Mouse (Mus musculus): Measurements from ENCODE around the gene Cab39l.
"Not testable (repeated sequence)": the region's sequence is repeated elsewhere in the genome, so short reads cannot be mapped to it uniquely, and the experiment has no call there.

Gene Cab39l

DNA sequence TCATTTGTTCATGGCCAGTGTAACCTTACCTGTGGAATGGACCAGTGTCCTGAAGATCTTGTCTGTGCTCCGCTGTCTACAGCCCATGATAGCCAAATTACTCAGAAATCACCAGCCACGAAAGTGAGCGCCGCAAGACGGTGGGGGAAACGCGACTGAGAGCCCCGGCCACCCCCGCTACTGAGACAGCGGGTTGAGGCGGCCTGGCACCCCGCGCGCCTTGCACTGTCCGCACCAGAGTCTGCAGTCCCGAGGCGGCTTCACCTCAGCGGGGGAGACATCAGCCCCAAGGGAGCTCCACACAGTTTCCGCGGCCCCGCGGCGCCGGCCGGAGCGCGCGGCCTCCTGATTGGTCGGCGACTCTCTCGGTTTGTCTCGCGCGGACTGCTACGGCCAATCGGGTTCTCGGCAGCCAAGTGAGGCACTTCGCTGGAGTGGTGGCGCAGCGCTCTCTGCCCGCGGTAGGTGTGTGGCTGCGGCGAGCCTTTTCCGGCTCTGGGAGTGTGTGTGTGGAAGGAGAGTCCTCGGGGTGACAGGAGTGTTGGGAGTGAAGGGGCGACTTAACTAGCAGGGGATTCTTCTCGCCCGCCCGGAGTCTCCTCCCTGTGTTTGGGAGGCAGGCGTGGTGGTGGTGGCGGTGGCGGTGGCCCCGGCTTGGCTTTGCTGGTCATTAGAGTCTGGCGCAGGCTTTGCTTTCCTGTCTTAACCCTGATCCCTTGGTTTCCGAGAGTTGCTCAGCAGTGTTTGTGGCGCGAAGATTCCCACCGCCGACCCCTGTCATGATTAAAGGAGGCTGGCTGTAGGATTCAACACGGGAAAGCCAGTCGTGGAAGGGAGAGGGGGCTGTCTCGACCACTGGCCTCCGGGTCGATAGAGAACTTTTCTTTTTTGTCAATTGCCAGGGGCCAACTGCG lies at the start of gene Cab39l, which contains the start of gene Setdb2:
Gene Cab39l, plus strand, starts transcription at position 415 of the 914 bp plus-strand sequence.
Gene Setdb2, minus strand, starts transcription at position 327 of the 914 bp plus-strand sequence.
- DNase-seq (ENCODE audit: low read depth in 1 of 2, low spot score in 2 of 2) = peak; percentile 83 to 89

DNA sequence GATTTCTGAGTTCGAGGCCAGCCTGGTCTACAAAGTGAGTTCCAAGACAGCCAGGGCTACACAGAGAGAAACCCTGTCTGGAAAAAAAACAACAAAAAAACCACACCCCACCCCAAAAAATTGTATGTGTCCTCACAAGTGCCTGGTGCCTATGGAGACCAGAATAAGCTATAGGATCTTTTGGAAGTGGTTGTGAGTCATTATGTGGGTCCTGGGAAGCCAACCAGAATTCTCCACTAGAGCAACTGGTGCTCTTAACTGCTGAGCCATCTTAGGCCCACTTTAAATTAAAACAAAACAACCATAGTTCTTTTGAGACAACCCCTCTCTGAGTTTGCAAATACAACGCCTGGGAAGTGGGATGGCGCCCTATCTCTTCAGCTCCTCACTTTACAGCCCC lies 45.5 kb upstream of the Cab39l start, which contains the start of gene Phf11c:
Gene Phf11c, minus strand, starts transcription at position 101 of the 400 bp plus-strand sequence.
- DNase-seq (ENCODE audit: low read depth in 1 of 2, low spot score in 2 of 2) = no peak

DNA sequence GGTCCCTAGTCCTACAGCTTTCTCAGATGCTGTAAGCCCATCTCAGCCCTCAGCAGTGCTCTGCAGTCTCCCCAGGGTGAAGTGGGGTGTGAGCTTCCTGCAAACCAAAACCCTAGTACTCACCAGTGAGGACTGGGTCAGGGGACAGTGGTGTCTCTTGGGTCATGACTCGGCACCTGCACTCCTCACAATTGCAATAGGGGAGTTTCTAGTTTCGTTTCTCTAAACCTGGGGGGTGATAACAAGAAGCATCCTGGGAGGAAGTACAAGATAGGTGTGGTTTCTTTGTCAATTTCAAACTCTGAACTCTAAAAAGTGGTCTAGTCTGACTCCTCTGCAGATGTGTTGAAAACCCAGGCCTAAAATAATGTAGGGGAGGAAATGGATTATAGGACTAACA lies 43.8 kb upstream of the Cab39l start:
- DNase-seq (ENCODE audit: low read depth in 1 of 2, low spot score in 2 of 2) = peak; percentile 3 to 6

DNA sequence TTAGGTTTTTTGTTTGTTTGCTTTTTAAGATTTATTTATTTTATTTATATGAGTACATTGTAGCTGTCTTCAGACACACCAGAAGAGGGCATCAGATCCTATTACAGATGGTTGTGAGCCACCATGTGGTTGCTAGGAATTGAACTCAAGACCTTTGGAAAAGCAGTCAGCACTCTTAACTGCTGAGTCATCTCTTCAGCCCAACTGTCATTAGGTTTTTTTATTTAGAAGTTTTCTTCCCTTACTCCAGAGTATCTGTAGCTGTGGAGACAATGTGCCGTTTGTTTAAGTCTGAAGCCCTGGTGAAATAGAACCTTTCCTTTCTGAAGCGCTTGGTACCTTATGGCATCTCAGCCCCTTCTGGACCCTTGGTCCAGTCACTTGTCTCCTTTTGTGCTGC lies 25.8 kb upstream of the Cab39l start:
- not testable (repeated sequence) for DNase-seq (ENCODE audit: low read depth in 1 of 2, low spot score in 2 of 2)

DNA sequence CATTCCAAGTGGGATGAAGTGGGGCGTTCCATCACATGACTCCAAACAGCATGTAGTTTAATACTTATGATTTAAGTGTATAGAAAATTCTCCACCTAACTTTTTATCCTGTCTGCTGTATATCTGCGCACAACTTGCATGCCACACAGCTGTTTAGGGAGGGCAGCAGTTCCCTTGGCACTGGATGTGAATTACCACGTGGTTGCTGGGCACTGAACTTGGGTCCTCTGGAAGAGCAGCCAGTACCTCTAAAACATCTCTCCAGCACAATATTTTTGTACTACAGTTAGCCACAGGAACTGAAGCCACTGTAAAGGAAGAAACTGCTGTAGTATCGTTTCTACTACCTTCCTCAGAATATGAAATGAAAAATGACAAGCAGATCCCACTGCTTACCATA lies 22.6 kb upstream of the Cab39l start:
- no peak for DNase-seq (ENCODE audit: low read depth in 1 of 2, low spot score in 2 of 2)

DNA sequence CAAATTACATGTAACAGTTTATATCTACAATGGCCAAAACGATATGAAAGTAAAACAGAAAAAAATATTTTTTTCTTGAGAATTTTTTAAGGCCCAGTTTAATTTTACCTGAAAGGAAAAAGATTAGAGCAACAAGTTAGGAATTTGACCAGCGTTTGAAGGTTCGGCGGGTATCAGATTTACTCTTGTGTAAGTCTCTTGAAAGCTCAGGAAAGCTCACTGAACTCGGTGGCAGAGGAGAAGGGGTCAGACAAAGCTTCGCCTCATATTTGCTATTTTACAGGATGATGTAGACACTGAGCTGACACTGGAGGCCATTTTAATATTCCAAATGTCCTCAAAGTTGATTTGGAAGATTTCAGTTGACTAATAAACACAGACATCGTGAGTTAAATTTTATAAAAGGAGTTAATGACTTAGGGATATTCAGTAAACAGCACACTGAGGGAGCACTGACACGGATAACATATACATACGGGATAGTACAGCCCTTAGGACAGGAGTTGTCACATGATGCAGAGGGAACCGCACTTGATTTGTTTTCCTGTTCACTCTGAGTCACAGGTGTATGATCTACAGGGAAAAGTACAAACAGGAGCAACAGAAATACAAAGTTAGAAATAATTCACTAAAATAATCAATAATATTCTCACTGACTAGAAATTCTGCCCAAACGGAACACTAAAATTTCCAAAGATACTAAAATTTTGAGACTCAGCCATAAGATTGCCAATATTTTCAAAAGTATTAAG lies 17.7 kb upstream of the Cab39l start:
- no peak for DNase-seq (ENCODE audit: low read depth in 1 of 2, low spot score in 2 of 2)

DNA sequence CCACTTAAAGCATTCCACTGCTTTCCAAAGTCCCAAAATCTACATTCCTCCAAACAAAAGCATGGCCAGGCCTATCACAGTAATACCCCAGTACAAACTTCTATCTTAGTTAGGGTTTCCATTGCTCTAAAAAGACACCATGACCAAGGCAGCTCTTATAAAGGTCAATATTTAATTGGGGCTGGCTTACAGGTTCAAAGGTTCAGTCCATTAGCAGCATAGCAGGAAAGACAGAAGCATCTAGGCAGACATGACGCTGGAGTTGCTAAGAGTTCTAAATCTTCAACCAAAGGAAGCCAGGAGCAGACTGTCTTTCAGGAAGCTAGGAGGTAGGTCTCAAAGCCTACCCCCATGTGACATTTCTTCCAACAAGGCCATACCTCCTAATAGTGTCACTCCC lies 10.2 kb upstream of the Cab39l start:
- DNase-seq (ENCODE audit: low read depth in 1 of 2, low spot score in 2 of 2) = no peak

DNA sequence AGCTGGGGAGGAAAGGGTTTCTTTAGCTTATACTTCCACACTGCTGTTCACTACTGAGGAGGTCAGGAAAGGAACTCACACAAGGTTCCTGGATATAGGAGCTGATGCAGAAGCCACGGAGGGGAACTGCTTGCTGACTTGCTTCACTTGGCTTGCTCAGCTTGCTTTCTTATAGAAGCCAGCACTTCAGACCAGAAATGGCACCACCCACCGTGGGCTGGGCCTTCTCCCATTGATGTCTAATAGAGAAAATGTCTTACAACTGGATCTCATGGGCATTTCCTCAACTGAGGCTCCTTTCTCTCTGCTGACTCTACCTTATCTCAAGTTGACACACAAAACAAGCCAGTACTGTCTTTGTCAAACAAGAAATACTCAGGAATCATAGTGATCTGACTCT lies 6.9 kb upstream of the Cab39l start:
- DNase-seq (ENCODE audit: low read depth in 1 of 2, low spot score in 2 of 2) = no peak

DNA sequence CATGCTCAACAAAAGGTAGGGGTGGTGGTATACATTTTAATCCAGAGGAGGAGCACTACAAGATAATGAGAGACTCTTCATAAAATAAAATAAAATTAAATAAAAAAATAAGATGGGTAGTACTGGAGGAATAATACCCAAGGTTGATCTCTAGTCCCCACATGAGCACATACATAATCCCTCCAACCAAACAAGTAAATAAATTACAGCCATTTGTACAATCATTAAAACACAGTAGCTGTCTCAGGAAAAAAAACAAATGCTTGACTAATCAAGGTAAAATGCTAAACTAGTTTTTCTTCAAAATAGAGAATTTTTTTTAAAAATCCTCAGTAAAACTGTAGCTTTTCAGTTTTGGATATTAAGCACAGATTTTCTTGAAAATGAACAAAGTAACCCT lies 5.6 kb upstream of the Cab39l start:
- no peak for DNase-seq (ENCODE audit: low read depth in 1 of 2, low spot score in 2 of 2)

DNA sequence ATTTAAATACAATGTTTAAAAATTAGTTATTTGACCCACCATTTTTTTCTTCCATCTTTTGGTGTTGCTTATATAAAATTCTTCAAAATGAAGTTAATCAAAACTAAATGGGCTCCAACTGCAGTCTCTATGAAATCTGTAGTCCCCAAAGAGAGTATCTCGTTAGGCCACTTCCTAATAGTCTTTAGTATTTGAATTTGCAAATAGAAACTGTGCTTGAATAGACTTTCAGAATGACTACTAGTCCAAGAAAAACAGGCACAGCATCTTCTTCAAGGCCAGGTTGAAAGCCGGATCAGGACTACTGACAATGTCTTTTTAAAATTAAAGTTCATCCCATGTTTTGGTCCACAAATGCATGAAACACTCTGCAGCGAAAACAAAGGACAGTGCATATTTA lies 3.4 kb upstream of the Cab39l start:
- no peak for DNase-seq (ENCODE audit: low read depth in 1 of 2, low spot score in 2 of 2)

DNA sequence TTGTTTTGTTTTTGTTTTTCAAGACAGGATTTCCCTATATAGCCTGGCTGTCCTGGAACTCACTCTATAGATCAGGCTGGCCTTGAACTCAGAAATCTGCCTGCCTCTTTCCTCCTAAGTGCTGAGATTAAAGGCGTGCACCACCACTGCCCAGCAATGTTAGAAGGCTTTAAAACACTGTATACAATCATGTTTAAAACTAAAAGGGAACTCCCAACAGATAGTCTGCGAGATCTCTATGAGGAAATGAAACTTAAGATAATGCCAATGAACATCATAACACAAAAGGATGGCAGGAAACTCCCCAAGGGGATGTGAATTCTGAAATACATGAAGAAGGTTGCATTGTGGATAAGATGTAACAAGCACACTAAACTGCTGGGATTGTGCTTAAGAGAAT lies 2.3 kb upstream of the Cab39l start:
- DNase-seq (ENCODE audit: low read depth in 1 of 2, low spot score in 2 of 2) = peak in 1 of 2 experiments; percentile 32

DNA sequence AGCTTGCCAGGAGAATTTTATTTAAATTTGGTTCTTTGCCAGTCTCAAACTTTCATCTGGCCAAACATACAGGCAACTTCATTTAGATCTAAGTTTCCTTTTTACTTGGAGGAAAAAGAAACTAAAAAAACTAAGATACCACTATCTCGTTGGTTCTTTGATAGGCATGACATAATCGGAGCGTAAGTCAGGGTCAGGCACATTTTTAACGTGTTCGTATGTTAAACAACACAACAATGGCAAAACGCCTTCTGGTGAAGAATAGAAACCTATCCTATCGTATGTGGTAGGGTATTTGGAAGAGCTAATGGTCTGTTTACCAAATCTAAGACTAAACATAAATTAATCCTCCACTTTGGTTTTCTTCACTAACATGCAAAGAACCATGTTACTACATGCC lies 733 bp upstream of the Cab39l start:
- no peak for DNase-seq (ENCODE audit: low read depth in 1 of 2, low spot score in 2 of 2)

DNA sequence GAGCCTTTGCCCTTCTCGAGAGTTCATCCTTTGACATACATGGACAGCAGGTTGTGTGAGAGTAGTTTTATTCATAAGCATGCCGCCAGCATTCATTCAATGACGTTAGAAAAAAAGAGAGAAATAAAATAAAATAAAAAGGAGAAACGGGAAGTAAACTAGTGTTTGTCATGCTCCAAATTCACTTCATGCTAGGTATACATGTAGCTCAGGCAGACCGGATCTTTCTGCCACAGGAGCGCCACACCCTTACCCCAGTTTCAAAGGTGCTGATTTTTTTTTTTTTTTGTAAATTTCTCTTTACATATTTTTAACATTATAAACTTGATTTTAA lies 667 bp downstream of the Cab39l start:
- DNase-seq (ENCODE audit: low read depth in 1 of 2, low spot score in 2 of 2) = no peak

DNA sequence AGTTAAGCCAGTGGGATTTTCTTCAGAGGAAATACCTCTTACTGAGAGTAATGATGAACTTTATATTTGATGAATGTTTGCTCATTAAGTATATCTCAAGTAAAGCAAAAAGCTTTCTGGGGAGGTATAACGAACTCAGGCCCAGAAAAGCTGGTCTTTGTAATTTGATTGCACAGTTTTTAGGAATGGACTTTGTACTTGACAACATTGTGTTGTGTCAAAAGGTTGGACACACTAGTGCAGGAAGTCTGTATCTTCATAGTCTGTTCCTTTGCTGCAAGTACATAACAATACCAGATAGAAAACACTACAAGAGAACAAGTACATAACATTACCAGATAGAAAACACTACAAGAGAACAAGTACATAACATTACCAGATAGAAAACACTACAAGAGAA lies 4.6 kb downstream of the Cab39l start:
- DNase-seq (ENCODE audit: low read depth in 1 of 2, low spot score in 2 of 2) = no peak

DNA sequence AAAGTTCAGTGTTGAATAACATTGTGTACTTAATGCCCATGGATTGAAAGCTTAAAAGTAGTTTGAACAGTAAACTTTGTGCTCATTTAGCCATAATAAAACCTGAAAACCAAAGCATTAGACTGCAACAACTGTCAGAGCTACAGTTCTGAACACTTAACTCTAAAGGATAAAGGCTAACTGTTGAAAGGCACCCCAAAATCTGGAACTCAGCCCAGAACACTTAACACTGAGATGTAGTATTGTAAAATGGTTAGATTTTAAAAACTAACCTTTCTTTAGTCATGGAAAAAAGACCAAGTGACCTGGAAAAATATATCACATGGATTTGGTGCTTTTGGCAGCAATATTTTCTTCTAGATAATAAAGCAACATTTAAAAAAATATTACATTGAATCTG lies 7.2 kb downstream of the Cab39l start:
- no peak for DNase-seq (ENCODE audit: low read depth in 1 of 2, low spot score in 2 of 2)

DNA sequence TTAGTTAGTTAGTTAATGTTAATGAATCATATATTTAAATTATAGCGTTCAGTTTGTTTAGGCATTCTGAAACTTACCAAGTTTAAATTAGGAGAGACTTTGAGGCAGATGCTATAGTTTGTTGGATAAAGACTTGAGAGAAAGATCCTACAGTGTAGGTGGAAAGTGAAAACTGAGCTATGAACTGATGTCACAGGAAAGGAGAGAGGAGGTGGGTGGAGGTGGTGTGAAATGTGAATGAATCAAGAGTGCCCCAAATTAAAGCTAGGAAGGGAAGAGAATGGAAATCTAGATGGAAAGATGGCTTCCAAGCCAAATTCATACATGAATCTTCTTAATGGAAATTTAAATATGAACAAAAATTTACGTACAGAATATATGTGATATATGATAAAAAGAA lies 25.7 kb downstream of the Cab39l start:
- DNase-seq (ENCODE audit: low read depth in 1 of 2, low spot score in 2 of 2) = no peak

DNA sequence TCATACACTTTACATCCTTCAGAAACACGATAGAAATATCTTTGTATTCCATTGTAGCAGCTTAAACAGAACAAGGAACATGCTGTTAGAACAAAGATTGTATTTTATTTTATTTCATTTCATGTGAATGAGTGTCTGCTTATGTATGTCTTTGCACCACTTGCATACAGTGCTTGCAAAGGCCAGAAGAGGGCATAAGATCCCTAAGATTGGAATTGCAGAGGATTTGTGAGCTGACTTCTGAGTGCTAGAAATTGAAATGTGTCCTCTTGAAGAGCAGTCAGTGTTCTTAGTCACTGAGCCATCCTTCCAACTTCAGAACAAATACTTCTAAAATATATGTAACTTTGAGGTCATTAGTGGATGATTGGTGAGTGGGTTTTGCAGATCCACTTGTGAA lies 27.0 kb downstream of the Cab39l start:
- no peak for DNase-seq (ENCODE audit: low read depth in 1 of 2, low spot score in 2 of 2)

DNA sequence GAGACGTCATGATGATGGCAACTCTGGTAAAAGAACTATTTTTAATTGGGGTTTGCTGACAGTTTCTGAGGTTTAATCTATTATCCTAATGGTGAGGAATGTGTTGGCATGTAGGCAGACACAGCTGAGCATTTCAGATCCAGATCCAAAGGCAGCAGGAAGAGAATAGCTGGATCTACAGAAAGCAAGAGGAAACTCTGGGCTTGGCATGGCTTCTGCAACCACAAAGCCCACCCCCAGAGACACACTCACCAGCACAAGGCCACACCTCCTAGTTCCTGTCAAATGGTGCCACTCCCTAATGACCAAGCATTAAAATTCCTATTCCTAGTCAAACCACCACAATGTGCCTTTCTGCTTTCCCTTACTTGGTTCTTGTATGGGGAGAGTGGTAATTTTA lies 30.0 kb downstream of the Cab39l start:
- no peak for DNase-seq (ENCODE audit: low read depth in 1 of 2, low spot score in 2 of 2)

DNA sequence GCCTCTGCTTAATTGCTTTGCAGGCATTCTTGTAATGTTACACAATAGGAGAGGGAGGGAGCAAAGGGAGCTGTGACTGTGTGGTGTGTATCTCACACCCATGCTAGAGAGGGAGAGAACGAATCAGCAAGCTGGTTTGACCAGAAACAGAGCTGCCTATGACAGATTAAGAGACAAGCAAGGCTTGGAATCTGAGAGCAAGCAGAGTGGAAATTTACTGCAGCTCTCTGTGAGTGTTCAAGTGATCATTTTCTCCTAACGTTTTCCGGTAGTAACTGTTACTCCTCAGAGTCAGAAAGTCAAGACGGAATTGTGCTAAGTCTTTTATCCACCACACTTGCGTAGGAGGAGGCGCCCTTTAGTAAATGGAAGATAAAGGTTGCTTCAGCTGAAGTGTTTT lies 37.9 kb downstream of the Cab39l start:
- no peak for DNase-seq (ENCODE audit: low read depth in 1 of 2, low spot score in 2 of 2)

DNA sequence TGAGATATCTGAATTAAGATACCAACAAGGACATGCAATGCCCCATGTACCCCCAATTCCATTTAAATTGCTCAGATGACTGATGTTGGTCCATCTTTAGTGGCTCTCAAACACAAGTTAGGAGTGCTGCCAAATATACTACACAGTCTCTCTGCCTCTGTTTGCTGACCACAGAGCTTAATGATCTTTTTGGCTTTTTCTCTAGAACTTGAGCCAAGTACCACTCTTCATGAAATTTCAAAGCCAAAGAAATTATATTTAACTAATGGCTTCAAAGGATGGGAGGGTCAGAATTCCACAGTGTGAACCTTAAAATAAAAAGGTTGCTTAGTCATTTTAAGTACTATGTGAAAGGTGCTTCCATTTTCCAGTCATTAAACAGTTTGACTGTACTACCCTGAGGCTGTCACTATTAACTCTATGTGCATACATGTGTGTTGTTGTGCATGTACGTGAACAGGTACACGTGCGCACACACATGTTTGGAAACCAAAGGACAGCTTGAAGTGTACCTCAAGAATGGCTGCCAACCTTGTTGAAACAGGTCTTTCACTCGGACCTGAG lies 44.6 kb downstream of the Cab39l start:
- DNase-seq (ENCODE audit: low read depth in 1 of 2, low spot score in 2 of 2) = no peak

DNA sequence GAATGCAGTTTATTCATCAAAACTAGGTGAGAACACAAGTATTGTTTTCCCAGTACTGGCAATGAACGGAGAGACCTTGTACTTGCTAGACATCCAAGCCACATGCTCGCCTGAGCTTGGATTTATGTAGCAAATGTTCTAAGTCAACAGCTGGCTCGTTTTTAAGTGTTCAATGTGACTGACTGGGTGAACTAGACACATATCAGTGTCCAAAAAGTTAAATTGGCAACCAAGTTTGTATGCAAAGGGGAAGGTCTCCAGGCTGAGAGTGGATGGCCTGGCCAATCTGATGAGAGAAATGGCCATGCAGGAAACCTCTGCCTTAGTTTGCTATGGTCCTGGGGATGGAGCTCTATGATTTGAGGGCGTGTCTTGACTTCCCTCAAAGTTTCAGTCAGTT lies 51.6 kb downstream of the Cab39l start:
- no peak for DNase-seq (ENCODE audit: low read depth in 1 of 2, low spot score in 2 of 2)

DNA sequence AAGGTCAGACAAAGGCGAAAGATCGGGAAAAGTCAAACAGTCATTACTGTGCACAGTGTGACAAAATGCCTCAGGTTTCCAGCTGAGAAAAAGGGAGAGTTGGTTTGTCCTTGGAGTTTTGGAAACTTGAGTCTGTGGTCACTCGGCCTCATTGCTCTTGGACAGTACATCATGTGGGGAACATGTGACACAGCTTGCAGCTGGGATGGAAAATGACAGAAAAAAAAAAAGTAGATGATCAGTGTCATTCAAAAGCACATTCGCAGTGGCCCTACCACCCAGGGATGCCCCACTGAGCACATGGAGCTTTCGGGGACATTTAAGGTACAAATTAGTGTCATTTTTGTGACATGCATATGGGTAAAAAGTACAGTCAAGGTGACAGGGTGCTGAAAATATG lies 57.2 kb downstream of the Cab39l start:
- DNase-seq (ENCODE audit: low read depth in 1 of 2, low spot score in 2 of 2) = no peak

Measured in monocyte, adult 2 months (primary cell).